Mouse (Mus musculus): ENCODE measurements around the gene Armc12. TPM values are rescaled to one million over a fixed set of nuclear protein-coding genes. Genes with fewer than 3 reads are reported as not detected.
"Not testable (repeated sequence)": the region's sequence is repeated elsewhere in the genome, so short reads cannot be mapped to it uniquely, and the experiment has no call there.

Armc12 gene
- polyA plus RNA-seq, 1 experiment from 2014 or later: not detected

DNA sequence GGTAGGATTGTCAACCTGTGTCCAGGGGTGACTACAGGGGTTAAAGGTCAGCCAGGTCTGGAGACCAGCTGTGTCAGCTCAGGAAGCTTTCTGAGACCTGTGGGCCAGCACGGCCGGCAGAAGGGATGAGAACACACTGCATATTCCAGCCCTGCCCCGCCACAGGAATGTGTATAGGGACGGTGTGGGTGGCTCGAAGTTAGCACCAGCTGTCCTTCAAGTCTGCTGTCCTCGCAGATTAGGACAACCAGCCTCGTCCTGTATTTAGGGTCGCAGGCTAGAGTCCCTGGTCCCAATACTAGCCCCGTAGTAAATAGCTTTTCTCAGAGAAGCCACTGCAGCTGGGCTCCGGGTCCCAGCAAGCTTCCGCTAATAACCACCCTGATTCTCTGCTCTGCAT is 17.9 kb downstream of the Armc12 start:
- Histone ChIP-seq H3K9me3 (0 out of 2 replicates have a peak, but pooled peaks cover 3% of the 10 kb centered on the region), H3K27ac (no peak overlapping the region), H3K9ac (no peak overlapping the region), H3K36me3 (no peaks in the 10 kb centered on the region), H3K4me3 (no peak overlapping the region), H3K27me3 (no peaks in the 10 kb centered on the region; the same call in 1 of the 2 replicates), H3K4me2 (replicated peaks) (no peak overlapping the region), H3K4me1 (peaks cover 13% of the 10 kb centered on the region)
- 61% methylated on average over 11 of the region's 11 CpGs for WGBS
- ATAC-seq (ENCODE audit: low FRiP score, low read depth): no peak

DNA sequence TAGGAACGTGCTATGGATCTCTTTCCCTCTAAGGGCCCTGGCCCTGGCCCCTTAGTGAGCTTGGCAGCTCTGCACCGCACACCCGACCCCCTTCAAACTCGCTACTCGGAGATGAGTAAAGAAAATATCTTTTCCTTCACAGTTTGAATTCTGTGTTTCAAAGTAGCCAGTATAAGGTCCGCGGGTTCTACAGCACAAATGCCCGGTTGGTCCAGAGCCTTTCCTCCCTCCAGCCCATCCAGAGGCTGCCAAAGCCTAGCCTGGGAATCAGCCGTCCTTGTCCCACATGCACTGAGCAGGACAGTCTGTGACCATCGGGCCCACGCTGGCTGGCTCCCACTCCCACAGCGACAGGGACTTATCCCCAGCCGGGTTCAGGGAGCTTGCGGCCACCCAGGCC is 18.5 kb downstream of the Armc12 start, which contains the start of gene Clpsl2:
Clpsl2 (plus strand) TSS at position 301 of the 400 bp plus-strand sequence.
- H3K9me3 ChIP-seq: 0 out of 2 replicates have a peak, but pooled peaks cover 3% of the 10 kb centered on the region
- ATAC-seq (ENCODE audit: low FRiP score, low read depth): no peak
- WGBS: 77% methylated on average over 14 of the region's 14 CpGs
- no peaks in the 10 kb centered on the region; the same call in 1 of the 2 replicates for H3K27me3 ChIP-seq
- H3K9ac ChIP-seq: no peak within 1 kb of the TSS
- H3K4me3 ChIP-seq: no peak within 1 kb of the TSS
- no peaks in the 10 kb centered on the region for H3K36me3 ChIP-seq
- H3K4me2 ChIP-seq (replicated peaks): no peak within 1 kb of the TSS
- peaks cover 18% of the 10 kb centered on the region for H3K4me1 ChIP-seq
- no peak within 1 kb of the TSS for H3K27ac ChIP-seq

DNA sequence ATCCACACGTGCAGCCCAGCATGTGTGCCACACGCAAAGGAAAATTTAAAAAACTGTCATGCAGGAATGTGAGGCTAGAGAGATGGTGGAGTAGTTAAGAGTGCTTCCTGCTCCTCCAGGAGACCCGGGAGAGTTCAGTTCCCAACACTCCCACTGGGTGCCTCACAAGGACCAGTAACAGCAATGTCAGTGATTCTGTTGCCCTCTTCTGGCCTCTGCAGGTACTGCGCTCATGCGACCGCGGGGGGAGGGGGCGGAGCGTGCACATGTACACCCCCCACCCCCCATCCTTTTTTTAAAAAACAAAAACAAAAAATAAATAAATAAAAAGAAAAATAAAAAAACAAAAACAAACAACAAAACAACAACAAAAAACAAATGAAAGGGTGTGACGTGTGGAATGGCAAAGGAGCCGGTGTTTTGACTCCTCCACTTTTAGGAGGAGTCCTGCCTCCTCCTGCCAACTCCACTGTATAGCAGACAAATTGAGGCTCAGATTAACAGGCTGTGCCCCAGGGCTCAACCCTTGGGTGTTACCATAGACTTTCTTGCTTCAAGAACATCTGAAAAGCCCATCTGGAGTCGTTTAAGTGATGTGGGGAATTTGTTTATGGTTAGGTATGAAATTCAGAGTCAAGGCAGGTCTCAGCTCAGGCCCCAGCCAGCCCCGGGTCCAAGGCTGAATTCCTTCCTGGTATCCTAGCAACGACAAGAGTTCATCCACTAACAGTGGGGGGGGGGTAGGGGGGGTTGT is 22.6 kb downstream of the Armc12 start:
- Histone ChIP-seq H3K4me1 (peaks cover 38% of the 10 kb centered on the region), H3K36me3 (no peaks in the 10 kb centered on the region), H3K27me3 (no peaks in the 10 kb centered on the region; the same call in 1 of the 2 replicates), H3K27ac (peak overlapping the region; percentile 28; the same call in 1 of the 2 replicates), H3K4me3 (no peak overlapping the region), H3K4me2 (replicated peaks) (no peak overlapping the region; the same call in 1 of the 2 replicates), H3K9me3 (no peaks in the 10 kb centered on the region), H3K9ac (0 out of 2 replicates have a peak overlapping the region, but pooled peaks have one; percentile 31)
- peak; percentile 48; the same call in 1 of the 2 replicates for ATAC-seq (ENCODE audit: low FRiP score, low read depth)
- 3% methylated on average over 14 of the region's 14 CpGs for WGBS

DNA sequence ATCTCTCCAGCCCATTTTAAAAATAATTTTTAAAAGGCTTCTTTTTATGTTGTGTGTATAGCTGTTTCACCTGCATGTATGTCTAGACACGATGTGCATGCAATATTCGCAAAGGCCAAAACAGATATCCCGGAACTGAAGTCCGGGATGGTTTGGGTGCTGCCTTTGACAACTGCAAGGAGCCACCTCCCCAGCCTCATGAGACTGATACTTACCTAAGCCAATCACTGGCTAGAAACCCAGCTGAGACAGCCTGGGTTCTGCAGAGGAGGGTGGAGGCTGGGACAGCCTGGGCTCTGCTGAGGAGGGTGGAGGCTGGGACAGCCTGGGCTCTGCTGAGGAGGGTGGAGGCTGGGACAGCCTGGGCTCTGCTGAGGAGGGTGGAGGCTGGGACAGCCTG is 23.4 kb downstream of the Armc12 start:
- ATAC-seq (ENCODE audit: low FRiP score, low read depth); H3K36me3 ChIP-seq; H3K9me3 ChIP-seq; H3K9ac ChIP-seq; H3K4me2 ChIP-seq (replicated peaks); H3K27me3 ChIP-seq; H3K27ac ChIP-seq; H3K4me3 ChIP-seq: not testable (repeated sequence)
- peaks cover 40% of the 10 kb centered on the region for H3K4me1 ChIP-seq
- WGBS: 84% methylated on average over 4 of the region's 4 CpGs

GRCm38 (mm10) chr17:28556635-28557396 is 26.2 kb downstream of the Armc12 start:
- Histone ChIP-seq H3K9me3 (no peaks in the 10 kb centered on the region), H3K4me2 (replicated peaks) (no peak overlapping the region), H3K9ac (no peak overlapping the region), H3K4me3 (no peak overlapping the region), H3K27me3 (no peaks in the 10 kb centered on the region), H3K27ac (peak overlapping the region; percentile 55; the same call in 1 of the 2 replicates), H3K36me3 (no peaks in the 10 kb centered on the region), H3K4me1 (peaks cover 49% of the 10 kb centered on the region)
- WGBS: 42% methylated on average over 6 of the region's 6 CpGs
- ATAC-seq (ENCODE audit: low FRiP score, low read depth): no peak

GRCm38 (mm10) chr17:28557772-28558171 is 27.2 kb downstream of the Armc12 start:
- Histone ChIP-seq H3K36me3 (no peaks in the 10 kb centered on the region), H3K27ac (no peak overlapping the region), H3K9me3 (no peaks in the 10 kb centered on the region), H3K4me3 (no peak overlapping the region), H3K4me1 (peaks cover 47% of the 10 kb centered on the region), H3K4me2 (replicated peaks) (no peak overlapping the region), H3K9ac (no peak overlapping the region), H3K27me3 (no peaks in the 10 kb centered on the region)
- peak; percentile 34; the same call in 1 of the 2 replicates for ATAC-seq (ENCODE audit: low FRiP score, low read depth)
- WGBS: 43% methylated on average over 6 of the region's 6 CpGs

- no peak within 1 kb of the TSS for H3K4me3 ChIP-seq
- WGBS: 91% methylated on average over 4 of the region's 4 CpGs
- H3K36me3 ChIP-seq: no peaks in the 10 kb centered on the region
- no peaks in the 10 kb centered on the region for H3K9me3 ChIP-seq
- H3K9ac ChIP-seq: no peak within 1 kb of the TSS
- H3K27me3 ChIP-seq: no peaks in the 10 kb centered on the region
- ATAC-seq (ENCODE audit: low FRiP score, low read depth): no peak
- H3K27ac ChIP-seq: no peak within 1 kb of the TSS
- peaks cover 34% of the 10 kb centered on the region for H3K4me1 ChIP-seq
- no peak within 1 kb of the TSS for H3K4me2 ChIP-seq (replicated peaks)
Observed at GRCm38 (mm10) chr17:28560598-28560997, 30.0 kb downstream of the Armc12 start, which contains the start of gene Clps. TSS of gene Clps (minus strand) at chr17:28560766.

DNA sequence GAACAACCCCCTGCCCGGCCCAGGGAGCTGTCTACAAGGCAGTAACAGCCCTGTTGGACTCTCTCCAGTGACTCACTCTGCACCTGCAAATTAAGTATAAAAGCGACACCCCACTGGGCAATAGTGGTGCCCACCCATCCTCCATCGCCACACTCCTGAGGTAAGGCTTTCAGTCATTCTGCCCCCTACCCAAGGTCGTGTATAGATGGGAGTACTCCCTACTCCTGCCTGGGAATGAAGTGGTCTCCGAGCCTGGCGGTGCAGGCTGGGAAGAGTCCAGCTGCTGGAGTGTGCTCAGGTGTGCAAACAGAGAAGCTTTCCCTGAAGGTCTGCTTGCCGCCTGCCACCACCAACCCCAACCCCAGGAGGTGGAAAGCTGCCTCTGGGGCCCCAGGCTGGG is 31.0 kb downstream of the Armc12 start:
- WGBS: 47% methylated on average over 7 of the region's 7 CpGs
- Histone ChIP-seq H3K4me3 (no peak overlapping the region), H3K36me3 (no peaks in the 10 kb centered on the region), H3K9ac (no peak overlapping the region), H3K4me1 (peaks cover 29% of the 10 kb centered on the region), H3K27me3 (no peaks in the 10 kb centered on the region), H3K4me2 (replicated peaks) (no peak overlapping the region), H3K9me3 (no peaks in the 10 kb centered on the region), H3K27ac (no peak overlapping the region)
- ATAC-seq (ENCODE audit: low FRiP score, low read depth): no peak

DNA sequence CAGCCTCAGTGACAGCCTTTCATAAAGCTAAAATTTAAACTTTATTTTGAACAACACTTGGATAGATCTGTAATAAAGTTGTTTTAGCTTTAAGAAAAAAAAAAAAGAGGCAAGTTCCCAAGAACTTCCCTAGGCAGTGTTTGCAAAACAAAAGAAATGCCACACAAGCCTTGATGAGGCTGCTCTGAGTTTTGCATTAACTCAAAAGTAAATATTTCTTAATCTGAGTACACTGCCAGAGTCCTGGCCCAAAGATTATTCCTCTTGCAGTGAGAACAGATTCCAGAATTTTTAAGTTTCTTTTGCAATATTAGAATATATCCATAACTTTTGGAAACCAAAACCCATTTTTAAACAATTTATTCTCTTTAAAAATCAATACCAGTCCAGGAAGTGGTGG is 34.6 kb downstream of the Armc12 start:
- ATAC-seq (ENCODE audit: low FRiP score, low read depth): no peak
- no peaks in the 10 kb centered on the region for H3K36me3 ChIP-seq
- H3K27ac ChIP-seq: no peak overlapping the region
- H3K4me1 ChIP-seq: peaks cover 13% of the 10 kb centered on the region
- H3K27me3 ChIP-seq: no peaks in the 10 kb centered on the region
- H3K9me3 ChIP-seq: no peaks in the 10 kb centered on the region
- H3K4me3 ChIP-seq: no peak overlapping the region
- no peak overlapping the region for H3K4me2 ChIP-seq (replicated peaks)
- no peak overlapping the region for H3K9ac ChIP-seq

GRCm38 (mm10) chr17:28567541-28567940 is 36.9 kb downstream of the Armc12 start:
- no peak for ATAC-seq (ENCODE audit: low FRiP score, low read depth)
- Histone ChIP-seq H3K27me3 (no peaks in the 10 kb centered on the region), H3K4me2 (replicated peaks) (no peak overlapping the region), H3K4me1 (no peaks in the 10 kb centered on the region), H3K9me3 (no peaks in the 10 kb centered on the region), H3K4me3 (no peak overlapping the region), H3K9ac (no peak overlapping the region), H3K27ac (no peak overlapping the region), H3K36me3 (no peaks in the 10 kb centered on the region)
- 52% methylated on average over 3 of the region's 3 CpGs for WGBS

GRCm38 (mm10) chr17:28571868-28572267 is 41.3 kb downstream of the Armc12 start:
- no peak overlapping the region for H3K4me2 ChIP-seq (replicated peaks)
- H3K4me3 ChIP-seq: no peak overlapping the region
- ATAC-seq (ENCODE audit: low FRiP score, low read depth): no peak
- H3K9ac ChIP-seq: no peak overlapping the region
- 88% methylated on average over 3 of the region's 3 CpGs for WGBS
- peaks cover 6% of the 10 kb centered on the region for H3K27me3 ChIP-seq
- no peaks in the 10 kb centered on the region for H3K9me3 ChIP-seq
- H3K4me1 ChIP-seq: peaks cover 8% of the 10 kb centered on the region
- H3K27ac ChIP-seq: no peak overlapping the region
- H3K36me3 ChIP-seq: no peaks in the 10 kb centered on the region

DNA sequence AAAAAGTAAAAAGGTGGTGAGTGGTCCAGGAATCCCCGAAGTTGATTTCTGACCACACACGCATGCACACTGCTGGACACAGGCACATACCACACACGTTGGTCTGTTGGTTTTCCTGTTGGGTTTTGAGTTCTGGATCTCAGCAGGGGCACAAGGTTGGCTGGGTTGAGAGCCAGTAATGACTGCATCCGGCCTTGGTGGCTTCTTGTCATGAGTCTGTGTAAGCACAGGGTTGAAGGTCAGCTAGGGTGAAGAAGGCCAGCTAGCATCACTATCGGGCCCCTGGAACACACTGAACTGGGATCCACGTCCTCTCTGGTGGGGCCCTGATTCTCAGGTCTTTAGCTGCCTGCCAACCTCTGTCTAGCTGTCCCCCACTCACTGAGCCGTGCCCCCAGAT is 41.9 kb downstream of the Armc12 start:
- no peak overlapping the region for H3K9ac ChIP-seq
- ATAC-seq (ENCODE audit: low FRiP score, low read depth): no peak

More for the DNA sequence above, 41.9 kb downstream of the Armc12 start:
- Histone ChIP-seq H3K36me3 (no peaks in the 10 kb centered on the region), H3K4me1 (peaks cover 8% of the 10 kb centered on the region), H3K27me3 (peaks cover 6% of the 10 kb centered on the region), H3K27ac (no peak overlapping the region), H3K9me3 (no peaks in the 10 kb centered on the region), H3K4me2 (replicated peaks) (no peak overlapping the region), H3K4me3 (no peak overlapping the region)
- WGBS: 82% methylated on average over 7 of the region's 7 CpGs

All from limb, embryonic 13.5 days (tissue).